Mouse (Mus musculus) B cell, adult (primary cell): ENCODE results near the gene Rab3gap1. TPM values are rescaled to one million over a fixed set of nuclear protein-coding genes. Genes with fewer than 3 reads are reported as not detected.

Source experiments
- total RNA-seq: library from RNA; stranded (reverse); gene quantifications from 4 replicates; pipeline ENCODE4 v1.2.4, GENCODE M21; 2023; ENCODE audit not compliant: inconsistent age

The Rab3gap1 gene
- total RNA-seq: 59.3 to 66.7 TPM (median 62.9 TPM) in 4 replicates

GRCm38 (mm10) chr1:127868300-127869261 is at the start of gene Rab3gap1:
Gene Rab3gap1 (plus strand): TSS chr1:127868773.

GRCm38 (mm10) chr1:127854486-127855222 is 13.9 kb upstream of the Rab3gap1 start, which contains the start of gene Map3k19:
Gene Map3k19 (minus strand): TSS chr1:127855031.

Other genes with a start within 250 kb of the Rab3gap1 start
- 28.0 to 34.1 TPM (median 30.1 TPM) in 4 replicates for gene Tmem163, start 189.2 kb upstream of the Rab3gap1 start, total RNA-seq
- not detected in 4 replicates for gene Acmsd, start 139.4 kb upstream of the Rab3gap1 start, total RNA-seq
- 82.2 to 87.0 TPM (median 83.5 TPM) in 4 replicates for gene Ccnt2, start 94.6 kb upstream of the Rab3gap1 start, total RNA-seq
- gene Map3k19, start 13.7 kb upstream of the Rab3gap1 start, total RNA-seq: 7.4 to 8.4 TPM (median 8.0 TPM) in 4 replicates
- gene Zranb3, start 234.3 kb downstream of the Rab3gap1 start, total RNA-seq: 6.8 to 10.3 TPM (median 7.4 TPM) in 4 replicates
- 123 to 130 TPM (median 126 TPM) in 4 replicates for gene R3hdm1, start 234.5 kb downstream of the Rab3gap1 start, total RNA-seq